Mouse (Mus musculus) stomach, postnatal 0 days (tissue): Measurements from ENCODE around the gene Clp1. TPM values are rescaled to one million over a fixed set of nuclear protein-coding genes. Genes with fewer than 3 reads are reported as not detected.

Experiments
- ATAC-seq: fragments of 200-750 bp; cut with Nextera tagmentation; 2 replicates; pipeline ENCODE4 v1.8.0; 2017; ENCODE audit not compliant: low FRiP score, low TSS enrichment
- DNase-seq: peaks from one replicate; pipeline ENCODE4 v3.0.0-alpha.2; 2016; ENCODE audit warnings: low spot score
- H3K27ac ChIP-seq: fragments of 300-500 bp; sonication (generic); replicated peaks from 2 replicates; pipeline ENCODE4 v1.5.1; 2014; ENCODE audit warnings: mild to moderate bottlenecking, control low read depth
- H3K27me3 ChIP-seq: fragments of 300-500 bp; sonication (generic); 2 replicates; pipeline ENCODE4 v1.6.1; 2014; ENCODE audit warnings: low read length; ENCODE audit not compliant: control insufficient read depth, insufficient read depth
- H3K36me3 ChIP-seq: fragments of 300-500 bp; sonication (generic); 2 replicates; pipeline ENCODE4 v1.6.1; 2014; ENCODE audit warnings: low read length, mixed read lengths; ENCODE audit not compliant: control insufficient read depth, insufficient read depth
- H3K4me1 ChIP-seq: fragments of 300-500 bp; sonication (generic); replicated peaks from 2 replicates; pipeline ENCODE4 v1.6.1; 2014; ENCODE audit warnings: antibody characterized with exemption; ENCODE audit not compliant: control insufficient read depth, insufficient read depth
- H3K4me2 ChIP-seq: fragments of 300-500 bp; sonication (generic); replicated peaks from 2 replicates; pipeline ENCODE4 v1.6.1; 2014; ENCODE audit warnings: low read depth, mild to moderate bottlenecking, control low read depth, moderate library complexity
- H3K4me3 ChIP-seq: fragments of 300-500 bp; sonication (generic); 2 replicates; pipeline ENCODE4 v1.5.1; 2014; ENCODE audit warnings: low read depth, low read length, control low read depth
- H3K9ac ChIP-seq: fragments of 300-500 bp; sonication (generic); 2 replicates; pipeline ENCODE4 v1.6.1; 2014; ENCODE audit warnings: mild to moderate bottlenecking, low read length, control low read depth, mixed read lengths
- H3K9me3 ChIP-seq: fragments of 300-500 bp; sonication (generic); 2 replicates; pipeline ENCODE4 v1.6.1; 2016; ENCODE audit warnings: low read length; ENCODE audit not compliant: control insufficient read depth
- CTCF ChIP-seq: IDR thresholded peaks from 2 replicates; pipeline ENCODE4 v1.5.1; 2016; ENCODE audit warnings: antibody characterized with exemption, low read depth, mild to moderate bottlenecking, moderate library complexity
- EP300 ChIP-seq: optimal IDR thresholded peaks from 2 replicates; pipeline ENCODE3; 2016; ENCODE audit warnings: antibody characterized with exemption
- WGBS: fragments of 180-500 bp; shearing (Covaris S2); extraction: QIAGEN DNeasy Blood & Tissue Kit; methylation state at CpG from one replicate; pipeline ENCODE4 v1.1.7; 2014; 5-methylcytosine and 5-hydroxymethylcytosine counted together
- polyA plus RNA-seq: library from polyadenylated mRNA; unstranded; fragments of >200 nt; fragmentation: Nextera tagmentation; extraction: Ambion mirVana; gene quantifications from 2 replicates; pipeline ENCODE4 v1.2.1, GENCODE M21; 2015

Clp1 gene
- polyA plus RNA-seq, 1 experiment from 2014 or later = 16.5 TPM

DNA sequence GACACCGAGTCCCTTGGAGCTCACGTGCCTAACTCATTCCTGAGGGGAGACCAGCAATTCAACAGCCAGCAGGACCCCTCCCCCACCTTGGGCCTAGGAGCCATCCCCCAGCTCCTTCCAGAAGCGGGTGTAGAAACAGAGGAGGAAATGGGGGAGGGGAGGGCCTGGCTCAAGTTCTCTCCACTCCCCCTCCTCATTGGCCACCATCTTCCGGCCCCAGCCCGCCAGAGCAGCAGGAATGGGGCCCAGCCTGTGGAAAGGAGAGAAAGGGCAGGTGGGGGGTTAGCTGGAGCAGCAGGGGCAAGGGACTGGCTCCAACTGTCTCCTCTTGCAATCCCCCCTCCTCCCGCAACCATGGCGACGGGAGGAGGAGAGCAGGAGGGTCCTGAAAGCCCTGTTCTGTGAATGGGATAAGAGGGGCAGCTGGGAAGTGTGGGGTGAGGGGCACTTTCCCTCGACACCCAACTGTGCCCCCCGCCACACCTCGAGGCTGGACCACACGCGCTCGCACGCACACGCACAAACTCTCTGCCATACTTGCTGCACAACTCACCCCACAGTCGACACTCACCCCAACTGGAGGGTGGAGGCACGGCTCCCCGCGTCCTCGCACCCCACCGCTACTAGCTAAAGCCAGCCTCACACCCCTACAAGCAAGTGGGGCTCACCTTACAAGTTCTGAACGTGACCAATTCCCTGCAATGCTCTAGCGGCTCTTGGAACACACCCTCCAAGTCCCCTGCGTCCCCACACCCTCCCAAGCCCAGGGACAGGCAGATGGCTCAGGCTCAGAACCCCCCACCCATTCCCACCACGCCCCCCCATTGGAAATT lies 15.5 kb upstream of the Clp1 start:
- Histone ChIP-seq H3K27ac (peak overlapping the region; percentile 97), H3K27me3 (no peaks in the 10 kb centered on the region), H3K36me3 (no peaks in the 10 kb centered on the region), H3K4me3 (peak overlapping the region; percentile 85), H3K4me1 (peaks cover 10% of the 10 kb centered on the region), H3K9me3 (no peaks in the 10 kb centered on the region), H3K9ac (peak overlapping the region; percentile 92), H3K4me2 (peak overlapping the region; percentile 91)
- TF ChIP-seq CTCF (no peak), EP300 (no peak)
- peak; percentile 26; the same call in 1 of the 2 replicates for ATAC-seq
- under 1% methylated on average over 24 of the region's 26 CpGs for WGBS
- peak; percentile 45 for DNase-seq

DNA sequence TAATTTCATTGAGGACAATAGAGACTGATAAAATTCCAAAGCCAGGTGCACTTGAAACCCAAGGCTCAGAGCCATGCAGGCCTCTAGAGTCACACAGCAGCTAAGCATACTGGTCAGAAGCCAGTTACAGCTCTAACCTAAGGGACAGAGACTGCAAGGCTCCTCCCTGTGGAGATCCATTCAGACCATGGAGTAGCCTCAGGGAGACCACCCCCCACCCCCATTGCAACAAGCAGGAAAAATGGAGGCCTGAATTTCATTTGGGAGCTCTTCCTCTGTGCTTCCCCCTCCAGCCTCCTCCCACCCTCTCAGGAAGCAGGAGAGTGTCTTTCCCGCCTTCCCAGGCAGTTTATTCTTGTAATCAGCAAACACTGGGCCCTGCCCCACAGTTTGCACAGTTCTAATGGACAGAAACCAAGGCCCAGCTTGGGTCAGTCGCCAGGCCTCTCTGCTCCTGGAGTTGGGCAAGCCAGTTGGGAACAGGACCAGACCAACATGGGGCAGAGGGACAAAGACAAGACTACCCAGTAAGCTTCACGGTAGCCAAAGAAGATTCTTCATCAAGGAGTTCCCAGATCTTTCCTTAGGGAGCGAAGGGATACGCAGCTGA lies 14.8 kb upstream of the Clp1 start:
- no peak for ATAC-seq
- no peaks in the 10 kb centered on the region for H3K36me3 ChIP-seq
- peak overlapping the region; percentile 92 for H3K9ac ChIP-seq
- peak overlapping the region; percentile 97 for H3K27ac ChIP-seq
- peak overlapping the region; percentile 91 for H3K4me2 ChIP-seq
- H3K27me3 ChIP-seq = no peaks in the 10 kb centered on the region
- TF ChIP-seq EP300 (no peak), CTCF (no peak)
- H3K4me1 ChIP-seq = peaks cover 10% of the 10 kb centered on the region
- peak overlapping the region; percentile 85 for H3K4me3 ChIP-seq
- H3K9me3 ChIP-seq = no peaks in the 10 kb centered on the region
- WGBS = 3% methylated on average over 5 of the region's 5 CpGs
- peak; percentile 49 for DNase-seq

DNA sequence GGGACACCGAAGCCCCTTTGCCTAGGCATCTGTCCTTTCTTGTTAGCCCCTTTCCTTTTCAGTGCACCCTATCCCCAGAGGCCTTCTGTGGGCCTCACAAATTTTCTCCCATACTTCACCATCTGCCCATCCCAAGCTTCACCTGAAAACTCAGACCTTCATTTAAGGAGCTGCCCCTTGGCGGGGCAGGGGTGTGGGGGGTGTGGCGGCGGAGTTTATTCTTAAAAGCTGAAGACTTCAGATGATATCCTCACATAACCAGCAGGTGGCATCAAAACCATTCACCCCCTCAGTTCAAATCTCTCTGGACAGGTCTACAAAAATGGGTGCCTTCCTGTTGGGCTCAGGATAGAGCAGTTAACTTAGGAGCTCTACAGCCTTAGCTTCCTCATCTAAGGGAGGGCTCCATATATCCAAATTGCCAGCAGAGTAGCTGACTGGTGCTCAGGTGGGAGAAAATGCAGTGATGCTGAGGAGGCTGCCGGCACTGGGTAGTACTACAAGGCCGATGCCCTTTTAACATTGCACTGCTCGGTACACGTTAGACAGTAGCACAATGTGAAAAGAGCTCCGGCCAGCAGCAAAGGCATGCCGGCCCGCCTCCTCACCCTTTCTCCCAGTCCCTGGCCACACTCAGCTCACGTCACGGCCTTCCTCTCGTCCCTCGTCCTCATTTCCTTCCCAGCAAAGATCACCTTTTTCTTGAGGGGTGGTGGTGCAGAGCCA lies 13.6 kb upstream of the Clp1 start:
- peaks cover 13% of the 10 kb centered on the region for H3K4me1 ChIP-seq
- DNase-seq (peak; percentile 26), ATAC-seq (no peak)
- H3K27ac ChIP-seq = no peak overlapping the region
- WGBS = 59% methylated on average over 15 of the region's 15 CpGs
- peak; percentile 68 for TF ChIP-seq CTCF
- no peak for TF ChIP-seq EP300
- H3K4me3 ChIP-seq = no peak overlapping the region
- 0 out of 2 replicates have a peak overlapping the region, but pooled peaks have one; percentile 8 for H3K4me2 ChIP-seq
- H3K27me3 ChIP-seq = no peaks in the 10 kb centered on the region
- no peaks in the 10 kb centered on the region for H3K36me3 ChIP-seq
- H3K9ac ChIP-seq = no peak overlapping the region
- H3K9me3 ChIP-seq = no peaks in the 10 kb centered on the region

DNA sequence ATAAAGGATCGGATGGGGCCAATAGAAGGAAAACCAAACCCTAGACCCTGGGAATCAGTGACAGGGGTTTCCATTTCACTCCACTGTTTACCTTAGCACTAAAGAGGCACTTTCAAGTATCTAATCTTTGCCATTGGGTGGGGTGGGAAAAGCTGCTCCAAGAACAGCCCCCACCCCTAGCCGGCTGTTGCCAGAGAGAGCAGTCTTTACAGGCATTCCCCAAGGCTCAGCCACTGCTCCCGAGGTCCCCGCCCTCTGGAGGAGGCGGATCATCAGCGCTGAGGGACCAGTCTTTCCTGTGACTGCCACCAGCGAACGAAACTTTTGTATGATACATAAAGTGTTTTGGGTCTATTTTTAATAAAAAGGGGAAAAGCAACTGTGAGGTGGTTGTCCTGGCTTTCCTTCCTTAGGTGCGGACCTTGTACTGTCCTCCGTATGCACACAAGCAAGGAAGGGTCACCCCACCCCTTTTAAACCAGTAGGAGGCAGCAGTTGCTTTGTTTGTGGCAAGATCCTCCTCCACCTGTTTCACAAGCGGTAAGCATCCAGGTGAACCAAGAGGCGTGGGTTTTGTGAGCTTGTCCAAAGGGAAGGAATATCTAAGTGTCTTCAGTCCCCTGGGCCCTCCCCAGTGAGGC lies 11.2 kb upstream of the Clp1 start:
- ATAC-seq = 0 out of 2 replicates have a peak, but pooled peaks have one; percentile 30
- Histone ChIP-seq H3K4me1 (peaks cover 13% of the 10 kb centered on the region), H3K36me3 (no peaks in the 10 kb centered on the region), H3K27ac (no peak overlapping the region; the same call in 1 of the 2 replicates), H3K9me3 (no peaks in the 10 kb centered on the region), H3K4me3 (peak overlapping the region; percentile 19), H3K4me2 (peak overlapping the region; percentile 49), H3K9ac (0 out of 2 replicates have a peak overlapping the region, but pooled peaks have one; percentile 27), H3K27me3 (0 out of 2 replicates have a peak, but pooled peaks cover 2% of the 10 kb centered on the region)
- peak; percentile 64 for DNase-seq
- WGBS = 1% methylated on average over 12 of the region's 12 CpGs
- peak; percentile 81 for TF ChIP-seq CTCF
- TF ChIP-seq EP300 = no peak

DNA sequence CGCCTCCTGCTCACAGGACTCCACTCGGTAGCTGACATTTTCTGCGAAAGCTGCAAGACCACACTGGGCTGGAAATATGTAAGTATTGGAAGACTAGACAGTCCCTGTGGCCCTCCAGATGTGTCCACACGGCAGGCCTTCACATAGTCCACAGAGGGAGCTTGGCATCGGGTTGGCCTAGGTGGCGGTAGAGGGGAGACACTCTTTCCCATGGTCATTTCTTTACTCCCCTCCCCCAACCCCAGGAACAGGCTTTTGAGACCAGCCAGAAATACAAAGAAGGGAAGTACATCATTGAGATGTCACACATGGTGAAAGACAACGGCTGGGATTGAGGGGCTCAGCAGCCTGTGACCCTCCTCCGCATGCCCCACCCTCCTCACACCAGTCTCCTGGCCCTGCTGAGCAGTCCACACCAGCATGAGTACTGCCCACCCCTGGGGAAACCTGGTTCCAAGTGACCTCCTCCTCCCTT lies 10.3 kb upstream of the Clp1 start:
- ATAC-seq (no peak), DNase-seq (peak; percentile 19)
- peak; percentile 53 for TF ChIP-seq CTCF
- TF ChIP-seq EP300 = no peak
- no peak overlapping the region for H3K4me3 ChIP-seq
- H3K36me3 ChIP-seq = no peaks in the 10 kb centered on the region
- H3K9me3 ChIP-seq = no peaks in the 10 kb centered on the region
- peaks cover 13% of the 10 kb centered on the region for H3K4me1 ChIP-seq
- WGBS = 9% methylated on average over 8 of the region's 8 CpGs
- H3K27ac ChIP-seq = peak overlapping the region; percentile 58; the same call in 1 of the 2 replicates
- no peak overlapping the region for H3K4me2 ChIP-seq
- H3K9ac ChIP-seq = no peak overlapping the region
- H3K27me3 ChIP-seq = 0 out of 2 replicates have a peak, but pooled peaks cover 2% of the 10 kb centered on the region
